Mouse (Mus musculus) WW6 (cell line): ENCODE data around the gene Grm8.
"Not testable (repeated sequence)": the region's sequence is repeated elsewhere in the genome, so short reads cannot be mapped to it uniquely, and the experiment has no call there.

Experiments used
- DNase-seq: peaks from one replicate; pipeline ENCODE4 v3.0.0-alpha.2; 2013; ENCODE audit warnings: low read depth, low spot score

Gene Grm8

GRCm38 (mm10) chr6:27887922-27888321 is 247.1 kb downstream of the Grm8 start:
- no peak for DNase-seq

GRCm38 (mm10) chr6:27885786-27886185 is 249.2 kb downstream of the Grm8 start:
- DNase-seq, result no peak

GRCm38 (mm10) chr6:27849644-27850043 is 285.3 kb downstream of the Grm8 start:
- no peak for DNase-seq

GRCm38 (mm10) chr6:27836159-27836558 is 298.8 kb downstream of the Grm8 start:
- DNase-seq, result no peak

- not testable (repeated sequence) for DNase-seq
Observed at GRCm38 (mm10) chr6:27819735-27820134, 315.2 kb downstream of the Grm8 start.

GRCm38 (mm10) chr6:27812789-27813188 is 322.2 kb downstream of the Grm8 start:
- no peak for DNase-seq

GRCm38 (mm10) chr6:27809996-27810395 is 325.0 kb downstream of the Grm8 start:
- DNase-seq, result no peak

- no peak for DNase-seq
Observed at GRCm38 (mm10) chr6:27806741-27807140, 328.2 kb downstream of the Grm8 start.

GRCm38 (mm10) chr6:27800881-27801572 is 334.0 kb downstream of the Grm8 start:
- no peak for DNase-seq

- DNase-seq, result no peak
Observed at GRCm38 (mm10) chr6:27798735-27799134, 336.2 kb downstream of the Grm8 start.

- no peak for DNase-seq
Observed at GRCm38 (mm10) chr6:27789566-27789965, 345.4 kb downstream of the Grm8 start.

- DNase-seq, result no peak
Observed at GRCm38 (mm10) chr6:27789151-27789550, 345.8 kb downstream of the Grm8 start.

GRCm38 (mm10) chr6:27782251-27782650 is 352.7 kb downstream of the Grm8 start:
- DNase-seq, result no peak

- no peak for DNase-seq
Observed at GRCm38 (mm10) chr6:27781371-27781770, 353.6 kb downstream of the Grm8 start.

- DNase-seq, result no peak
Observed at GRCm38 (mm10) chr6:27775646-27776271, 359.2 kb downstream of the Grm8 start.

GRCm38 (mm10) chr6:27762061-27762460 is 372.9 kb downstream of the Grm8 start:
- DNase-seq, result no peak

- DNase-seq, result no peak
Observed at GRCm38 (mm10) chr6:27753290-27753829, 381.6 kb downstream of the Grm8 start.

GRCm38 (mm10) chr6:27746493-27746892 is 388.5 kb downstream of the Grm8 start:
- DNase-seq, result no peak

- no peak for DNase-seq
Observed at GRCm38 (mm10) chr6:27745693-27746451, 389.1 kb downstream of the Grm8 start.

GRCm38 (mm10) chr6:27689382-27689781 is 445.6 kb downstream of the Grm8 start:
- DNase-seq, result no peak

GRCm38 (mm10) chr6:27661747-27662435 is 473.1 kb downstream of the Grm8 start:
- no peak for DNase-seq

GRCm38 (mm10) chr6:27657520-27657919 is 477.5 kb downstream of the Grm8 start:
- peak; percentile 24 for DNase-seq
